Mouse (Mus musculus): ENCODE measurements at regions not wholly inside any gene's neighbourhood (a gene's known extent, or its start where the extent isn't known, plus 50 kb on each side); places are given as distances from the start of the nearest gene placed in this dataset.
A peak's percentile ranks its signal among the peaks of the same experiment; 100 is the strongest.
"Not testable (repeated sequence)": the region's sequence is repeated elsewhere in the genome, so short reads cannot be mapped to it uniquely, and the experiment has no call there.

DNA sequence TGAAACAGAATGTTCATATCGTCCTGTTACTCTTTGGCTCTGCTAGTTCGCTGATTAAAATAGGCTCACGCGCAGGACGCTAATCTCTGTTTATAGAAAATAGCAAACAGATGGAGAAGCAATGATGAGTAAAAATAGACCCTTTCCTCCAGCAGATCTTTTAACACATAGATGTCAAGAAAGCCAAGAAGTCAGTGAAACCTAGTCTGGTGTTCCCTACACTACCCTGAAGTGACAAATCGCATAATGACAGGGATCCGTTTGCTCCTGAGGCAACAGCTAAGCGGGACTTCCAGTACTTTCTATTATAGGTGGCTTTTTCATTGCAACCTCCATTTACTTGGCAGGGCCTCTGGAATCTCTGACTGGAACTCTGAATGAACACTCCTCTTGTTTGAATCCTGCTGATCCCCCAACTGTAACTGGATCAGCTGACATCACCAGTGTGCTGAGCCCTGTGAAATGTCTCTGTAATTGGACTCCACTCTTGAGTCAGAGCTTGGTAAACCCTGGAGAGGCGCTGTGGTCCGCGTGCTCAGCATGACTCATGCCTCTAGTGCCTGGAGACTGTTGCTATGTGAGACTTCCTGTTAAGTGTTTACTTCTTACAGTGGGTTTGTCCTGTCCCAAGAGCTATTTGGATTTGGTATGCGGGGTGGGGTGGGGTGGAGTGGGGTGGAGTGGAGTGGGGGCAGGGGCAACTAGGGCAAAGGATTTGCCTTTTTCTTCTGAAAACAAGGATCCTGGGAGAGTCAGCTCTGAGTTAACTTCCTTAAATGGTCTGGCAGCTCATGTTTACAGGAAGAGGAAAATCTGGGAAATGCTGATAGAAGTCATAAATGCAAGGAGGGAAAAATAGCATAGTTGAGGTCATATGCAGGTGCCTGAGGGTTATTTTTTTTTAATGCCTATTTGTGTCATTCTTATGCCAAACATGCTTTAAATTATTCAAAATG lies 162.4 kb upstream of the Akr1e1 start:
- DNase-seq (ENCODE audit: low spot score) (peak; percentile 84), ATAC-seq (ENCODE audit: low FRiP score) (peak; percentile 95)
- H3K9ac ChIP-seq (replicated peaks; ENCODE audit: low read length, poor library complexity, severe bottlenecking), result no peak overlapping the region
- no peak overlapping the region for H3K4me3 ChIP-seq (ENCODE audit: low read depth, low read length)
- no peaks in the 10 kb centered on the region for H3K36me3 ChIP-seq (ENCODE audit: insufficient read depth, low read length)
- no peaks in the 10 kb centered on the region for H3K4me1 ChIP-seq (ENCODE audit: insufficient read depth, low read length)
- H3K27ac ChIP-seq (ENCODE audit: low read depth, low read length), result peak overlapping the region; percentile 47
- 50% methylated on average over 12 of the region's 12 CpGs for WGBS
- TF ChIP-seq CTCF (IDR thresholded peaks at IDR 0.05), result peak; percentile 47
- no peaks in the 10 kb centered on the region for H3K27me3 ChIP-seq (ENCODE audit: insufficient read depth, low read length)
- H3K9me3 ChIP-seq (ENCODE audit: low read length), result no peaks in the 10 kb centered on the region
- H3K4me2 ChIP-seq (ENCODE audit: low read depth, low read length, poor library complexity, severe bottlenecking), result no peak overlapping the region

DNA sequence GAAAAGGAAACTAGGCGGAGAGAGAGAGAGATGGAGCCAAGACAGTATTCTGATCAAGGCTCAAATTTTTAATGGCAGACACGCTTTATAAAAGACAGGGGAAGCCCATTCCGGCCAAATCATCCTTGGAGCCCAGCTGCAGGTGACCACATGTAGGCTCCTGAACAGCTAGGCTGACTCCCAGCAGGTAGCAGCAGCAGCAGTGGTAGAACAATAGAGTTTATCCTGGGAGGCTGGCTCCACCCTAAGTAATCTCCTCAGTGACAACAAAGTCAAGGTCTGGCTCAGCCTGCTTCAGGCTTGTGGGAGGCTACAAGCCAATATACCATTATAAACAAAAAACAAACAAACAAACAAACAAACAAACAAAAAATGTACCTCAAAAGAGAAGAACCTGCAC lies 151.0 kb upstream of the Akr1e1 start:
- no peak overlapping the region for H3K4me2 ChIP-seq (ENCODE audit: low read depth, low read length, poor library complexity, severe bottlenecking)
- DNase-seq (ENCODE audit: low spot score) (no peak), ATAC-seq (ENCODE audit: low FRiP score) (no peak)
- no peak for TF ChIP-seq CTCF (IDR thresholded peaks at IDR 0.05)
- H3K27ac ChIP-seq (ENCODE audit: low read depth, low read length), result no peak overlapping the region
- no peak overlapping the region for H3K9ac ChIP-seq (replicated peaks; ENCODE audit: low read length, poor library complexity, severe bottlenecking)
- no peaks in the 10 kb centered on the region for H3K36me3 ChIP-seq (ENCODE audit: insufficient read depth, low read length)
- no peaks in the 10 kb centered on the region for H3K27me3 ChIP-seq (ENCODE audit: insufficient read depth, low read length)
- no peaks in the 10 kb centered on the region for H3K9me3 ChIP-seq (ENCODE audit: low read length)
- WGBS, result 46% methylated on average over 3 of the region's 3 CpGs
- H3K4me1 ChIP-seq (ENCODE audit: insufficient read depth, low read length), result no peaks in the 10 kb centered on the region
- no peak overlapping the region for H3K4me3 ChIP-seq (ENCODE audit: low read depth, low read length)

DNA sequence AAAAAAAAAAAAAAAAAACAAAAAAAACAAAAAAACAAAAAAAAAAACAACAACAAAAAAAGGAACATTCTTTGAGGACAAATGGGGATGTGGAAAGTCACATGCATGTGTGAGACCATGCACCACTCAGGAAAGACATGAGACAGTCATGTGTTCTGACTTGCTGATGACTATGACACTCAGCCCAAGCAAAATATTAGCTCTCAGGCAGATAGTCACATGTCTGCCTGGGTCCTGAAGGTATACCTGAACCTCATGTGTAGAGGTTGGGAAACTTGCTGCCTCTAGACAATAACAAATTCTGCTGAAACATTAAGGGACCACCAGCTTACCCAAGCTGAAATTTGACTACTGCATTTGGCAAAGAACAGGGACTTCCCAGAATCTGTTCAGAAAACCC lies 147.6 kb upstream of the Akr1e1 start:
- no peaks in the 10 kb centered on the region for H3K36me3 ChIP-seq (ENCODE audit: insufficient read depth, low read length)

DNA sequence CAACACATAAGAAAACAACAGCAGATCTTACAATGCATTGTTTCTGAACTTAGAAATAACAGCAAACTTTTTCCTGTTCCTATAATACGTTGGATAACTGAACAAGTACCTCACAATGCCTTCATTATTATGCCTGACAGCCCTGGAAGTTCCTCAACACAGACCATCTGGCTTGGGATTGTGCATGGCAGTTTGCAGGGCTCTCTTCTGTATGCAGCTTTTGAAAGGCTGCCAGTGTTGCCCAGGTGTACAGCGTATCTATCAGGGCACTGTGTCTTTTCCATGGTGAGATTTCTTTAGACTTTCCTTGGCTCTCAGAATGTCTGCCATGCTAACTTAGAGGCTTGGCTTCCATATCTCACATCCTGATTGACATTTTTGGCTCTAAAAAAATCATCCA lies 134.0 kb upstream of the Akr1e1 start:
- Histone ChIP-seq H3K36me3 (ENCODE audit: insufficient read depth, low read length) (no peaks in the 10 kb centered on the region), H3K4me1 (ENCODE audit: insufficient read depth, low read length) (no peaks in the 10 kb centered on the region), H3K9me3 (ENCODE audit: low read length) (no peaks in the 10 kb centered on the region), H3K4me2 (ENCODE audit: low read depth, low read length, poor library complexity, severe bottlenecking) (no peak overlapping the region), H3K27me3 (ENCODE audit: insufficient read depth, low read length) (no peaks in the 10 kb centered on the region), H3K9ac (replicated peaks; ENCODE audit: low read length, poor library complexity, severe bottlenecking) (no peak overlapping the region), H3K4me3 (ENCODE audit: low read depth, low read length) (no peak overlapping the region), H3K27ac (ENCODE audit: low read depth, low read length) (no peak overlapping the region)
- DNase-seq (ENCODE audit: low spot score), result peak; percentile 64
- no peak for TF ChIP-seq CTCF (IDR thresholded peaks at IDR 0.05)
- 53% methylated on average over 2 of the region's 2 CpGs for WGBS
- no peak for ATAC-seq (ENCODE audit: low FRiP score)

More for the DNA sequence above, 147.6 kb upstream of the Akr1e1 start:
- no peak for TF ChIP-seq CTCF (IDR thresholded peaks at IDR 0.05)
- Histone ChIP-seq H3K4me2 (ENCODE audit: low read depth, low read length, poor library complexity, severe bottlenecking) (no peak overlapping the region), H3K9ac (replicated peaks; ENCODE audit: low read length, poor library complexity, severe bottlenecking) (no peak overlapping the region), H3K27me3 (ENCODE audit: insufficient read depth, low read length) (no peaks in the 10 kb centered on the region), H3K4me3 (ENCODE audit: low read depth, low read length) (no peak overlapping the region), H3K9me3 (ENCODE audit: low read length) (no peaks in the 10 kb centered on the region), H3K27ac (ENCODE audit: low read depth, low read length) (no peak overlapping the region), H3K4me1 (ENCODE audit: insufficient read depth, low read length) (no peaks in the 10 kb centered on the region)
- DNase-seq (ENCODE audit: low spot score) (no peak), ATAC-seq (ENCODE audit: low FRiP score) (no peak)

DNA sequence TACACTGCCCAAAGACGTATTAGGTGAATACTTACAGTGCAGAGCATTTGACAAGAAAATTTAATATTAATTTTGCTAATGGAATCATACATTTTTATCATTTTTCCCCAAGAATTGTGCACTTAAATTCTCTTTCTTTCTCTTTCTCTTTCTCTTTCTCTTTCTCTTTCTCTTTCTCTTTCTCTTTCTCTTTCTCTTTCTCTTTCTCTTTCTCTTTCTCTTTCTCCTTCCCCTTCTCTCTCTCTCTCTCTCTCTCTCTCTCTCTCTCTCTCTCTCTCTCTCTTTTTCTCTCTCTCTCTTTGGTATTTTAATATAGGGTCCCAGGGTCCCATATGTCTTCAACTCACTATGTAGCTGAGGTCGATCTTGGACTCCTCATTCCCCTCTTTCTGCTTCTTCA lies 107.3 kb upstream of the Akr1e1 start:
- not testable (repeated sequence) for H3K4me1 ChIP-seq (ENCODE audit: insufficient read depth, low read length); ATAC-seq (ENCODE audit: low FRiP score); H3K27ac ChIP-seq (ENCODE audit: low read depth, low read length); DNase-seq (ENCODE audit: low spot score); H3K9ac ChIP-seq (replicated peaks; ENCODE audit: low read length, poor library complexity, severe bottlenecking); H3K4me3 ChIP-seq (ENCODE audit: low read depth, low read length); H3K9me3 ChIP-seq (ENCODE audit: low read length); H3K27me3 ChIP-seq (ENCODE audit: insufficient read depth, low read length); H3K36me3 ChIP-seq (ENCODE audit: insufficient read depth, low read length); H3K4me2 ChIP-seq (ENCODE audit: low read depth, low read length, poor library complexity, severe bottlenecking)
- WGBS, result 80% methylated on average over 2 of the region's 2 CpGs

DNA sequence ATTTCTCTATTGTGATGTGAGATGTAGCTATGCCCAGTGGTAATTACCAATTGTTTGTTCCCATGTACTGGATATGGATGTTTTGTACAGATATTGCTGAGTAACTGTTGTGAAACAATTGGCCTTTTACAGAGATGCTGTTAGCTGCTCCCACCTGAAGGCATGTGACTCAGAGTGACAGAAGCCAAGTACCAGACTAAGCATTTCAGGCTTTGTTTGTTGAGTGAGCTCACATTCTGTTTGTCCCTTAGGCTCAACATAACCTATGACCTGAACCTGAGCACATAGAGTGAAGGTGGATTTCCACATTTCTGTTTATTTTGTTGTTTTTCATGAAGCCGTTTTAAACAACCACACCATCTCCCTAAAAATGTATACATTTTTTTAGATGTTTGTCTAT lies 105.8 kb upstream of the Akr1e1 start:
- WGBS, result 82% methylated on average over 1 of the region's 1 CpGs
- H3K4me1 ChIP-seq (ENCODE audit: insufficient read depth, low read length), result no peaks in the 10 kb centered on the region
- no peak overlapping the region for H3K4me3 ChIP-seq (ENCODE audit: low read depth, low read length)
- no peak for TF ChIP-seq CTCF (IDR thresholded peaks at IDR 0.05)
- H3K27me3 ChIP-seq (ENCODE audit: insufficient read depth, low read length), result no peaks in the 10 kb centered on the region
- H3K4me2 ChIP-seq (ENCODE audit: low read depth, low read length, poor library complexity, severe bottlenecking), result no peak overlapping the region
- DNase-seq (ENCODE audit: low spot score) (no peak), ATAC-seq (ENCODE audit: low FRiP score) (no peak)
- no peaks in the 10 kb centered on the region for H3K36me3 ChIP-seq (ENCODE audit: insufficient read depth, low read length)
- no peak overlapping the region for H3K27ac ChIP-seq (ENCODE audit: low read depth, low read length)
- H3K9me3 ChIP-seq (ENCODE audit: low read length), result no peaks in the 10 kb centered on the region
- no peak overlapping the region for H3K9ac ChIP-seq (replicated peaks; ENCODE audit: low read length, poor library complexity, severe bottlenecking)
